27 mouse cellular contexts compared by ENCODE assay signal in the genomic region with DNA sequence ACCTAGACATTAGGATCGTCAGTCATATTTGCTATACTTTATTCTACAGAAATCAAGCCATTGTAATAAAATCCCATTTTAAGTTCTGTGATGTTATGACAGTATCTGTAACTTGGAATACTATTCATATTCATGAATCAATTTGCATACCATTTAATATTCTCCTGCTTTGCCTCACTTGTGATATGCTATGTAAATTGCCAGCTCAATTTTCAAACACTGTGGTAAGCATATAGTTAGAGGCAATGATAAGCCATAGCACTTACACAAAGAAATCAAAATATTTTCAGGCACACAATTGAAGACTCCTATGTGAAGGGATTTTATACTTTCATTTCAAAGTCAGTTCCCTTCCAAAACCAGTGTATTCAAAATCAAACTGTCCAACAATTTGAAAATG.
DNase-seq lines count a peak whose midpoint lies in the region; ATAC-seq lines count a peak whose summit lies in the region.
"Had no signal": no experiment of that assay in that cellular context is flagged by ENCODE, and none has a peak within 500 bp of the region (broad histone marks: within the 10 kb centered on the region; RNA-seq: fewer than 3 reads in every experiment).

No protein-coding gene starts in this region.

- H3K9me3 ChIP-seq in forebrain, embryonic 15.5 days = no peaks in the 10 kb centered on the region
- no peaks in the 10 kb centered on the region for H3K9me3 ChIP-seq in forebrain, embryonic 10.5 days
- H3K9me3 ChIP-seq in midbrain, embryonic 15.5 days = no peaks in the 10 kb centered on the region
- no peaks in the 10 kb centered on the region for H3K9me3 ChIP-seq in midbrain, embryonic 11.5 days (ENCODE audit: control insufficient read depth, low read length)
- no peaks in the 10 kb centered on the region for H3K9me3 ChIP-seq in forebrain, embryonic 16.5 days (ENCODE audit: control insufficient read depth, low read length)
- H3K9me3 ChIP-seq: embryonic facial prominence, embryonic 12.5 days; embryonic facial prominence, embryonic 15.5 days; heart, embryonic 10.5 days; heart, embryonic 13.5 days had no signal

- H3K27ac ChIP-seq in forebrain, embryonic 15.5 days (replicated peaks) = no peak overlapping the region
- no peak overlapping the region for H3K27ac ChIP-seq in forebrain, embryonic 10.5 days
- no peak overlapping the region for H3K27ac ChIP-seq in midbrain, embryonic 15.5 days
- H3K27ac ChIP-seq in midbrain, embryonic 11.5 days (ENCODE audit: low read depth, low read length) = no peak overlapping the region
- no peak overlapping the region for H3K27ac ChIP-seq in forebrain, embryonic 16.5 days (ENCODE audit: low read length)
- H3K27ac ChIP-seq: embryonic facial prominence, embryonic 12.5 days; embryonic facial prominence, embryonic 15.5 days; heart, adult 2 months; heart, embryonic 10.5 days; heart, embryonic 13.5 days; hindbrain, embryonic 14.5 days; hindbrain, postnatal 0 days had no signal

- DNase-seq in forebrain, embryonic 10.5 days (ENCODE audit: extremely low spot score, low spot score) = no peak
- DNase-seq in midbrain, embryonic 11.5 days (ENCODE audit: low spot score, missing footprints) = no peak
- DNase-seq in left cerebral cortex, adult 9 months (ENCODE audit: low spot score in 2 of 2) = no peak
- no peak for DNase-seq in layer of hippocampus, adult 9-11 months
- DNase-seq: adrenal gland, adult 8-10 months; adrenal gland, postnatal 25 days; cerebellum, adult 11 months; cerebellum, adult 2 months; cerebellum, adult 9-11 months; cerebellum, postnatal 25 days; gastrocnemius, postnatal 10 days; gastrocnemius, postnatal 36 days; heart, adult 2 months; heart, postnatal 14 days; heart, postnatal 4 days had no signal

- no peak overlapping the region for H3K4me3 ChIP-seq in forebrain, embryonic 15.5 days
- H3K4me3 ChIP-seq in forebrain, embryonic 10.5 days = no peak overlapping the region
- no peak overlapping the region for H3K4me3 ChIP-seq in midbrain, embryonic 15.5 days
- no peak overlapping the region for H3K4me3 ChIP-seq in midbrain, embryonic 11.5 days (ENCODE audit: low read depth, low read length)
- H3K4me3 ChIP-seq in forebrain, embryonic 16.5 days (replicated peaks; ENCODE audit: low read length) = no peak overlapping the region
- H3K4me3 ChIP-seq: embryonic facial prominence, embryonic 12.5 days; embryonic facial prominence, embryonic 15.5 days; heart, adult 2 months; heart, embryonic 10.5 days; heart, embryonic 13.5 days had no signal

- 82% methylated on average over 1 of the region's 1 CpGs for WGBS in forebrain, embryonic 15.5 days
- WGBS in forebrain, embryonic 10.5 days = 92% methylated on average over 1 of the region's 1 CpGs
- WGBS in midbrain, embryonic 15.5 days = 71% methylated on average over 1 of the region's 1 CpGs
- WGBS in midbrain, embryonic 11.5 days = 81% methylated on average over 1 of the region's 1 CpGs
- WGBS in forebrain, embryonic 16.5 days = 76% methylated on average over 1 of the region's 1 CpGs

- H3K4me2 ChIP-seq in forebrain, embryonic 15.5 days (replicated peaks) = no peak overlapping the region
- H3K4me2 ChIP-seq in midbrain, embryonic 15.5 days = no peak overlapping the region
- no peak overlapping the region for H3K4me2 ChIP-seq in midbrain, embryonic 11.5 days
- no peak overlapping the region for H3K4me2 ChIP-seq in forebrain, embryonic 16.5 days (ENCODE audit: low read length)
- H3K4me2 ChIP-seq: embryonic facial prominence, embryonic 12.5 days; embryonic facial prominence, embryonic 15.5 days; heart, embryonic 13.5 days; hindbrain, embryonic 14.5 days had no signal

- no peak overlapping the region for H3K9ac ChIP-seq in forebrain, embryonic 15.5 days (replicated peaks)
- H3K9ac ChIP-seq in midbrain, embryonic 15.5 days = no peak overlapping the region
- H3K9ac ChIP-seq in midbrain, embryonic 11.5 days (ENCODE audit: low read length) = no peak overlapping the region
- H3K9ac ChIP-seq in forebrain, embryonic 16.5 days (replicated peaks; ENCODE audit: low read depth, low read length) = no peak overlapping the region
- H3K9ac ChIP-seq: embryonic facial prominence, embryonic 12.5 days; embryonic facial prominence, embryonic 15.5 days; heart, embryonic 13.5 days; hindbrain, embryonic 14.5 days had no signal

- H3K36me3 ChIP-seq in forebrain, embryonic 15.5 days = no peaks in the 10 kb centered on the region
- H3K36me3 ChIP-seq in forebrain, embryonic 10.5 days (replicated peaks) = no peaks in the 10 kb centered on the region
- H3K36me3 ChIP-seq in midbrain, embryonic 15.5 days (replicated peaks) = no peaks in the 10 kb centered on the region
- H3K36me3 ChIP-seq in midbrain, embryonic 11.5 days (ENCODE audit: control insufficient read depth, insufficient read depth, low read length) = no peaks in the 10 kb centered on the region
- no peaks in the 10 kb centered on the region for H3K36me3 ChIP-seq in forebrain, embryonic 16.5 days (ENCODE audit: control insufficient read depth, insufficient read depth)
- H3K36me3 ChIP-seq: embryonic facial prominence, embryonic 12.5 days; embryonic facial prominence, embryonic 15.5 days; heart, embryonic 10.5 days; heart, embryonic 13.5 days had no signal

- H3K4me1 ChIP-seq in forebrain, embryonic 15.5 days = no peaks in the 10 kb centered on the region
- no peaks in the 10 kb centered on the region for H3K4me1 ChIP-seq in forebrain, embryonic 10.5 days
- no peaks in the 10 kb centered on the region for H3K4me1 ChIP-seq in midbrain, embryonic 15.5 days
- no peaks in the 10 kb centered on the region for H3K4me1 ChIP-seq in midbrain, embryonic 11.5 days (ENCODE audit: control insufficient read depth, insufficient read depth, low read length)
- H3K4me1 ChIP-seq in forebrain, embryonic 16.5 days (replicated peaks; ENCODE audit: control insufficient read depth, insufficient read depth, low read length) = no peaks in the 10 kb centered on the region
- H3K4me1 ChIP-seq: embryonic facial prominence, embryonic 12.5 days; embryonic facial prominence, embryonic 15.5 days; heart, embryonic 10.5 days; heart, embryonic 13.5 days had no signal

- peak; percentile 75 for ATAC-seq in forebrain, embryonic 15.5 days (replicated peaks)
- peak; percentile 72; the same call in 1 of the 2 replicates for ATAC-seq in midbrain, embryonic 15.5 days (replicated peaks)
- ATAC-seq in midbrain, embryonic 11.5 days (ENCODE audit: low FRiP score) = no peak
- peak; percentile 88 for ATAC-seq in forebrain, embryonic 16.5 days
- ATAC-seq: activated CD4-positive, CD25-positive, alpha-beta regulatory T cell, adult 4 months; hindbrain, postnatal 0 days; inflammation-experienced regulatory T-cells, adult 6 months; intestine, embryonic 16.5 days had no signal

- no peaks in the 10 kb centered on the region for H3K27me3 ChIP-seq in forebrain, embryonic 15.5 days
- H3K27me3 ChIP-seq in forebrain, embryonic 10.5 days (ENCODE audit: poor library complexity, severe bottlenecking) = no peaks in the 10 kb centered on the region
- no peaks in the 10 kb centered on the region for H3K27me3 ChIP-seq in midbrain, embryonic 15.5 days (replicated peaks)
- H3K27me3 ChIP-seq in midbrain, embryonic 11.5 days (ENCODE audit: control insufficient read depth, insufficient read depth, low read length) = no peaks in the 10 kb centered on the region
- no peaks in the 10 kb centered on the region for H3K27me3 ChIP-seq in forebrain, embryonic 16.5 days (replicated peaks; ENCODE audit: control insufficient read depth, insufficient read depth, low read length)
- H3K27me3 ChIP-seq: embryonic facial prominence, embryonic 12.5 days; embryonic facial prominence, embryonic 15.5 days; heart, embryonic 13.5 days had no signal
